Mouse (Mus musculus): ENCODE results near the gene Upp2. TPM values are rescaled to one million over a fixed set of nuclear protein-coding genes. Genes with fewer than 3 reads are reported as not detected.

Gene Upp2
- polyA plus RNA-seq, 1 experiment from 2014 or later: 8.8 TPM

DNA sequence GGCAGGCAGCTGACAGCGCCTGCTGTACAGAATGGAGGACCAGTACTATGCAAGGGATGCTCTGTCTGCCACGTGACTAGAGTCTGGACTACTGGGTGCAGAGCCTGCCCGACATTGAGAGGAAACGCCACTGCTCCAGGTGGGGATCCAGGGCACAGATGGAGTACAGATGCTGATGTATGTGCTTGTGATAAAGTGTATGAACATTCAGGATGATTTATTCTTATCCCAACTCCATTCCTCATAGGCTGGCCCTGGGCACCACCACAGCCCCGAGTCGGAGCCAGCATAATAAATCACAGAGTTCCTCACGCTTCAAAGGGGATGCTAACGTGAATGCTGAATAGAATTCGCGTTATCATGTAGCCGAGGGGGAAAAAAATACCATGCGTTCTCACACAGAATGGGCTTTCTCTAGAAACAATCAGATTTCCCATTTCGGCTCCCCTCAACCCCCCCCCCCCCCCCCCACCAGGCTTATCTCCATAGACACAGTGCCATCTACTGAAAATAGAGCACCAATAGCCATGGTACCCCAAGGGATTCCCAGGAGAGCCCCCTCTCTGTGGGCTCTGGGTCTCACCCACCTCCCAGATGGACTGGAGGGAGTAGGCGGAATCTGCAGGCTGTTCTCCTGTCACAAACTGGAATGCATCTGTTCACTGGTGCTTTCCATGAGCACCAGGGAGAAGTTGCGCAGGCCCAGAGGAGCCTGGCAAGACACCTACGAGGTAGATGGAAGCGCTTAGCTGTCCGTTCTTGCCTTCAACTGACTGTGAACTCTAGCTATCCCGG is 74.9 kb downstream of the Upp2 start:
- no peak overlapping the region for H3K9ac ChIP-seq (ENCODE audit: low read length)
- DNase-seq (ENCODE audit: low spot score): peak; percentile 12
- no peaks in the 10 kb centered on the region for H3K9me3 ChIP-seq (ENCODE audit: control insufficient read depth, low read length)
- no peaks in the 10 kb centered on the region for H3K4me1 ChIP-seq (ENCODE audit: control insufficient read depth, insufficient read depth, low read length)
- 61% methylated on average over 19 of the region's 19 CpGs for WGBS
- no peaks in the 10 kb centered on the region for H3K27me3 ChIP-seq (ENCODE audit: control insufficient read depth, insufficient read depth, low read length)
- no peak overlapping the region for H3K4me3 ChIP-seq (ENCODE audit: low read depth, low read length)
- H3K36me3 ChIP-seq (ENCODE audit: control insufficient read depth, insufficient read depth, low read length): no peaks in the 10 kb centered on the region
- H3K4me2 ChIP-seq (ENCODE audit: low read depth): no peak overlapping the region
- peak; percentile 65 for ATAC-seq (ENCODE audit: insufficient read depth, low FRiP score, low TSS enrichment)
- no peak overlapping the region for H3K27ac ChIP-seq (ENCODE audit: low read depth, low read length)

DNA sequence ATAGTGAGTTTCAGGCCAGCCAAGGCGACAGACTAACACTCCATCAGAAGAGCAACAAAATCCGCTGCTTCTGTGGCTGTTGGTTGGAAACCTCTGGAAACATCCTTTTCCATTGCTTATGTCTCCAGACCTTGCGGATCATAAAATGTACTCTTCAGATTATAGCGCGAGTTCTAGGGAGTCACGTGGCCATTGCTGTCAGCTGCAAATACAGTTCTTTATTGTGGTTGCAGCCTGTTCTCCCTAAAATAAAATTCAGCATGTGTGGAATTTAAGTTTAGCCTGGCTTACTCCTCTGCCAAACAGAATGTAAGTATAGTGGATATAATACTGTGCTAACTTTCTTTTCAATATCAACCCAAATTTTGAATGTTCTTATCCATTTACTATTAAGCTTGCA is 78.6 kb downstream of the Upp2 start:
- Histone ChIP-seq H3K4me1 (ENCODE audit: control insufficient read depth, insufficient read depth, low read length) (no peaks in the 10 kb centered on the region), H3K27me3 (ENCODE audit: control insufficient read depth, insufficient read depth, low read length) (no peaks in the 10 kb centered on the region), H3K9ac (ENCODE audit: low read length) (no peak overlapping the region), H3K36me3 (ENCODE audit: control insufficient read depth, insufficient read depth, low read length) (no peaks in the 10 kb centered on the region), H3K4me2 (ENCODE audit: low read depth) (no peak overlapping the region), H3K4me3 (ENCODE audit: low read depth, low read length) (no peak overlapping the region), H3K27ac (ENCODE audit: low read depth, low read length) (no peak overlapping the region), H3K9me3 (ENCODE audit: control insufficient read depth, low read length) (no peaks in the 10 kb centered on the region)
- DNase-seq (ENCODE audit: low spot score) (no peak), ATAC-seq (ENCODE audit: insufficient read depth, low FRiP score, low TSS enrichment) (no peak)
- 96% methylated on average over 6 of the region's 6 CpGs for WGBS

DNA sequence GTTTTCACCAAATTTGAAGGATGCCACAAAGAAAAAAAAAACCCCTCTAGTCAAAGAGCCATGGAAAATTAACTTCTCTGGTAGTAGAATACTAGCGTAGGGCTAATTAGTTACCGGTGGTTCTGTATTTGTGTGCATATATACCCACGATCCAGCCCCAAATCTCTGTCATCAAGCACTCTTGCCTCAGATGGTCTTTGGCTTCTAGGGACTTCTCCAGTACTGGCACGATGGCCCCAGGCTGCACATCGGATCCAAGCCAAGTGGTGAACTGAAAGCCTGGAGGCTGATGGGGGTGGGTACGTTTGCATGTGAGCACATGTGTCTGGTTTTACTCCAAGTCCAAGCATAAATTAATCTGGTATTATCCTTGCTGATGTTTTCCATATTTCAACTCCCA is 88.1 kb downstream of the Upp2 start:
- ATAC-seq (ENCODE audit: insufficient read depth, low FRiP score, low TSS enrichment) (no peak), DNase-seq (ENCODE audit: low spot score) (no peak)
- Histone ChIP-seq H3K27ac (ENCODE audit: low read depth, low read length) (no peak overlapping the region), H3K4me2 (ENCODE audit: low read depth) (no peak overlapping the region), H3K4me3 (ENCODE audit: low read depth, low read length) (no peak overlapping the region), H3K9ac (ENCODE audit: low read length) (no peak overlapping the region), H3K36me3 (ENCODE audit: control insufficient read depth, insufficient read depth, low read length) (no peaks in the 10 kb centered on the region), H3K27me3 (ENCODE audit: control insufficient read depth, insufficient read depth, low read length) (no peaks in the 10 kb centered on the region), H3K4me1 (ENCODE audit: control insufficient read depth, insufficient read depth, low read length) (no peaks in the 10 kb centered on the region), H3K9me3 (ENCODE audit: control insufficient read depth, low read length) (no peaks in the 10 kb centered on the region)
- WGBS: 89% methylated on average over 6 of the region's 6 CpGs

DNA sequence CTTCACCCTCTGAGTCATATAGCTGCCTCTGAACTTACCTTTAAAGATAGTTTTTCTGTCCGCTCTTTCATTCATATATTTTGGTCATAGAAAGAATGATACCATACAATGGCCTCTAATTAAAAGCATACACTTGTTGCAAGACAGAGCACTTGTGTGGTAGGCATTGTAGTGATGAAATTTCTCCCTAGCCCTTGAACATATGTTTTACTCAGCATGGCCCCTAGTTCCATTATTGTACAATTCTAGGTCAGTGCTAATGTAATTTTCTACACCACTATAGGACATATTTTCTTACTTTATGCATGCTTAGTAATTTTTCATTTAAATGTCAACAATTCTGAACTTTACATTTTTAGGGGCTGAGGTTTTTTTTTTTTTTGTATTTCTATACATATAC is 89.9 kb downstream of the Upp2 start:
- DNase-seq (ENCODE audit: low spot score) (no peak), ATAC-seq (ENCODE audit: insufficient read depth, low FRiP score, low TSS enrichment) (no peak)
- Histone ChIP-seq H3K9me3 (ENCODE audit: control insufficient read depth, low read length) (no peaks in the 10 kb centered on the region), H3K4me3 (ENCODE audit: low read depth, low read length) (no peak overlapping the region), H3K27me3 (ENCODE audit: control insufficient read depth, insufficient read depth, low read length) (no peaks in the 10 kb centered on the region), H3K36me3 (ENCODE audit: control insufficient read depth, insufficient read depth, low read length) (no peaks in the 10 kb centered on the region), H3K9ac (ENCODE audit: low read length) (no peak overlapping the region), H3K4me1 (ENCODE audit: control insufficient read depth, insufficient read depth, low read length) (no peaks in the 10 kb centered on the region), H3K27ac (ENCODE audit: low read depth, low read length) (no peak overlapping the region), H3K4me2 (ENCODE audit: low read depth) (no peak overlapping the region)
- 92% methylated on average over 1 of the region's 1 CpGs for WGBS

DNA sequence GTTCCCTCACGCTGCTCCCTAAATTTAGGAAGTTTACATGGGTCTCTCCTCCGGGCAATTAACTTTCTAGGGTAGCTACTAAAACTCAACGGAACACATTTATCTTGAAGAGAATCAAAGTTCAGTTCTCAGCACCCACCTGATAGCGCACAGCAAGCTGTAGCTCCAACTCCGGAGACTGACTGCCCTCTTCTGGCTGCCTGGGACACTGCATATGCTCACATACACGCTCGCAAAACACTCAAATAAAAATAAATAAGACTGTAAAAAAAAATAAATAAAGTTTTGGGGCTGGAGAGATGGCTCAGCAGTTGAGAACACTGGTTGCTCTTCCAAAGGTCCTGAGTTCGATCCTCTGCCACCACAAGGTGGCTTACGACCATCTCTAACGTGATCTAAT is 90.8 kb downstream of the Upp2 start:
- 94% methylated on average over 10 of the region's 10 CpGs for WGBS
- Histone ChIP-seq H3K9me3 (ENCODE audit: control insufficient read depth, low read length) (no peaks in the 10 kb centered on the region), H3K4me3 (ENCODE audit: low read depth, low read length) (no peak overlapping the region)

DNA sequence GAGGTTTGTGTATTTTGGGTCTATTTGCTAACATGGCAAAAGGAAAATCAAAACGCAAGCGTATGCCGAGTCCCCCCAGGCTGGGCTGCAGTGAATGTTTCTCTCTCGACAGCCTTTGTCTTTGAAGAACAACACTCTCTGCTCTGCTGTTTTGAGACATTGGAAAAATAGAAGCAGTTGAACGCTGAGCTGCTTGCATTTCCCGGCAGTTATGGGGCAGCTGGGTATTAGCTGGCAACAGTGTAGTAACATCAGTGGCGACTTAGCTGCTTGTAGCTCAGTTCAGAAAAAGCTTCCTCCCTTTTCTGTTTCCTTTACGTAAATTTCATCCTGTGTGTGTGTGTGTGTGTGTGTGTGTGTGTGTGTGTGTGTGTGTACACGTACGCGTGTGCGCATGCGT is 93.5 kb downstream of the Upp2 start:
- no peak overlapping the region for H3K4me3 ChIP-seq (ENCODE audit: low read depth, low read length)
- no peaks in the 10 kb centered on the region for H3K9me3 ChIP-seq (ENCODE audit: control insufficient read depth, low read length)
- H3K4me1 ChIP-seq (ENCODE audit: control insufficient read depth, insufficient read depth, low read length): no peaks in the 10 kb centered on the region
- H3K4me2 ChIP-seq (ENCODE audit: low read depth): no peak overlapping the region
- no peak overlapping the region for H3K27ac ChIP-seq (ENCODE audit: low read depth, low read length)
- whole genome bisulfite sequencing: 66% methylated on average over 13 of the region's 13 CpGs
- ATAC-seq (ENCODE audit: insufficient read depth, low FRiP score, low TSS enrichment): no peak
- no peak overlapping the region for H3K9ac ChIP-seq (ENCODE audit: low read length)
- DNase-seq (ENCODE audit: low spot score): no peak
- no peaks in the 10 kb centered on the region for H3K36me3 ChIP-seq (ENCODE audit: control insufficient read depth, insufficient read depth, low read length)
- H3K27me3 ChIP-seq (ENCODE audit: control insufficient read depth, insufficient read depth, low read length): no peaks in the 10 kb centered on the region

More for the DNA sequence above, 90.8 kb downstream of the Upp2 start:
- no peak overlapping the region for H3K4me2 ChIP-seq (ENCODE audit: low read depth)
- no peaks in the 10 kb centered on the region for H3K27me3 ChIP-seq (ENCODE audit: control insufficient read depth, insufficient read depth, low read length)
- no peaks in the 10 kb centered on the region for H3K36me3 ChIP-seq (ENCODE audit: control insufficient read depth, insufficient read depth, low read length)
- no peaks in the 10 kb centered on the region for H3K4me1 ChIP-seq (ENCODE audit: control insufficient read depth, insufficient read depth, low read length)
- DNase-seq (ENCODE audit: low spot score) (no peak), ATAC-seq (ENCODE audit: insufficient read depth, low FRiP score, low TSS enrichment) (no peak)
- no peak overlapping the region for H3K27ac ChIP-seq (ENCODE audit: low read depth, low read length)
- no peak overlapping the region for H3K9ac ChIP-seq (ENCODE audit: low read length)

DNA sequence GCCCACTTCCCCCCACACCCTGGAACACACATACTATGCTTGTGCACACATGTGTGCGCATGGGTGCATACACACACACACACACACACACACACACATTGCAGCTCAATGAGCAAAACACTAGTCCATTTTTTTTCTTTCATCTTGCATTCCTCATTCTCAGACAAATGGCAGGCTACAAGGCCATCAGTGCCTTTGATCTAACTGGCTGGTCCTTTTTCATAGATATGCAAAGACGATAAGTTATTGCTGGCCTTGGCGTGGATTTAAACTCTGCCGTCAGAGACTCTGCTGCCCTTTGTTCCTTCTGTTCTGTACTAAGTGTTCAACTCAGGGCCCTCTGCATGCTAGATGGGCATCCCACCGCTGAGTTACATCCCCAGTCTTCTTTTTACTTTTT is 94.0 kb downstream of the Upp2 start:
- H3K36me3 ChIP-seq (ENCODE audit: control insufficient read depth, insufficient read depth, low read length): no peaks in the 10 kb centered on the region
- H3K9ac ChIP-seq (ENCODE audit: low read length): no peak overlapping the region
- H3K4me3 ChIP-seq (ENCODE audit: low read depth, low read length): no peak overlapping the region
- H3K4me1 ChIP-seq (ENCODE audit: control insufficient read depth, insufficient read depth, low read length): no peaks in the 10 kb centered on the region
- H3K9me3 ChIP-seq (ENCODE audit: control insufficient read depth, low read length): no peaks in the 10 kb centered on the region
- H3K27me3 ChIP-seq (ENCODE audit: control insufficient read depth, insufficient read depth, low read length): no peaks in the 10 kb centered on the region
- WGBS: 75% methylated on average over 5 of the region's 5 CpGs
- H3K27ac ChIP-seq (ENCODE audit: low read depth, low read length): no peak overlapping the region
- ATAC-seq (ENCODE audit: insufficient read depth, low FRiP score, low TSS enrichment) (no peak), DNase-seq (ENCODE audit: low spot score) (no peak)
- H3K4me2 ChIP-seq (ENCODE audit: low read depth): no peak overlapping the region

DNA sequence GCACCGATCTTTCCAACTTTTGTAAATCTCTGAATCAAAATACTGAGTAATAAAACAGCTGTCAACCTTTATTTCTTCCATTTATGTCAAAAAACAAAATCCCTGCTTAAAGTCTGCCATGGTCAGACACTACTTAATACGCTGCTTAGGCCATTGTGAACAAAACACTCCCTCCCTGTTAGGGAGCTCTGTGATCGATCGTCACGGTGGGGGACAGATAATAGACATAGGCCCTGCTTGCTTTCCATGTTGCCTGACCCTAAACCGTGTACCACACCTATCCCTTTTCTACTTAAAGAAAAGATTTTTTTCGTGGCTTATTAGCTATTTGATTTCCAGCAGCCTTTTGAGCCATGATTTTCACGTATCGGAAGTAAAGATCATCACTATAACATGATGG is 95.6 kb downstream of the Upp2 start:
- Histone ChIP-seq H3K27me3 (ENCODE audit: control insufficient read depth, insufficient read depth, low read length) (no peaks in the 10 kb centered on the region), H3K27ac (ENCODE audit: low read depth, low read length) (no peak overlapping the region), H3K4me3 (ENCODE audit: low read depth, low read length) (no peak overlapping the region), H3K4me1 (ENCODE audit: control insufficient read depth, insufficient read depth, low read length) (no peaks in the 10 kb centered on the region), H3K36me3 (ENCODE audit: control insufficient read depth, insufficient read depth, low read length) (no peaks in the 10 kb centered on the region), H3K9me3 (ENCODE audit: control insufficient read depth, low read length) (no peaks in the 10 kb centered on the region), H3K9ac (ENCODE audit: low read length) (no peak overlapping the region), H3K4me2 (ENCODE audit: low read depth) (no peak overlapping the region)
- no peak for DNase-seq (ENCODE audit: low spot score)
- no peak for ATAC-seq (ENCODE audit: insufficient read depth, low FRiP score, low TSS enrichment)
- WGBS: 78% methylated on average over 9 of the region's 9 CpGs

DNA sequence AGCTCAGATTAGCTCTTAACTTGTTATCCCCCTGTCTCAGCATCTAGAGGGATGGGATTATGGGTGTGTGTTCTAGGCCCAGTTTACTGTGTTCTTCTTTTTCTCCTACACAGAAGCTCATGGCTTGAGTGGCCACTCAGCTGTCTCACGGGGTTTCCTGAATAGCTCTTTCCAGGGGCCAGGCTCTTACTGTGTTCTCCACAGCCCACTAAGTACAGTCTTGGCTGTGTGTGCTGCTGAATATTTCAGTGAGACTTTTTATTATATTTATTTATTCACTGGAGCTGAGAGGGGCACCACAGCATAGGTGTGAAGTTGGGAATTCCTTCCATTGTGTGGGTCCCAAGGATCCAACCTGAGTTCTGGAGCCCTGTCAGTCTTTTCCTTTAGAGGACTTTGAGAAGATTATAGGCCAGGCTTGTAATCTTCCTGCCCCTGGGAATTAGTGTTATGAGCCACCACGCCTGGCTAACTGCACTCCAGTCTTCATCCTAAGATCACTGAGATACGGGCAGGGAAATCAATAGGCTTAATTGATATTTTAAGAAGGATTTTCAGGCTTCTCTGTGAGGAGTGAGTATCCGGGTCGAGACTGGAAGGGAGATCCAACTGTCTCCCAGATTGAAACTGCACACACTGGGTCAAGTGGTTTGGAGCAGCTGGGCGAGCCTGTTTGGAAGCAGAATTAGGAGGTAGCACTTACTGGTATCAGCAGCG is 96.5 kb downstream of the Upp2 start:
- Histone ChIP-seq H3K9me3 (ENCODE audit: control insufficient read depth, low read length) (no peaks in the 10 kb centered on the region), H3K4me3 (ENCODE audit: low read depth, low read length) (no peak overlapping the region), H3K36me3 (ENCODE audit: control insufficient read depth, insufficient read depth, low read length) (no peaks in the 10 kb centered on the region), H3K4me2 (ENCODE audit: low read depth) (no peak overlapping the region), H3K4me1 (ENCODE audit: control insufficient read depth, insufficient read depth, low read length) (no peaks in the 10 kb centered on the region), H3K27ac (ENCODE audit: low read depth, low read length) (no peak overlapping the region), H3K27me3 (ENCODE audit: control insufficient read depth, insufficient read depth, low read length) (no peaks in the 10 kb centered on the region), H3K9ac (ENCODE audit: low read length) (no peak overlapping the region)
- DNase-seq (ENCODE audit: low spot score) (no peak), ATAC-seq (ENCODE audit: insufficient read depth, low FRiP score, low TSS enrichment) (no peak)
- 89% methylated on average over 7 of the region's 7 CpGs for WGBS
